Mouse (Mus musculus) stomach, embryonic 16.5 days (tissue): Measurements from ENCODE around the gene Id3. TPM values are rescaled to one million over a fixed set of nuclear protein-coding genes. Genes with fewer than 3 reads are reported as not detected.
"Not testable (repeated sequence)": the region's sequence is repeated elsewhere in the genome, so short reads cannot be mapped to it uniquely, and the experiment has no call there.

Source experiments
- ATAC-seq: fragments of 200-750 bp; cut with Nextera tagmentation; 2 replicates; pipeline ENCODE4 v1.8.0; 2017; ENCODE audit warnings: moderate number of reproducible peaks, moderate TSS enrichment; ENCODE audit not compliant: insufficient read depth, low FRiP score
- H3K27ac ChIP-seq: fragments of 300-500 bp; sonication (generic); 2 replicates; pipeline ENCODE4 v1.5.1; 2014; ENCODE audit warnings: low read length
- H3K27me3 ChIP-seq: fragments of 300-500 bp; sonication (generic); 2 replicates; pipeline ENCODE4 v1.6.1; 2014; ENCODE audit warnings: low read length, control low read depth, mixed read lengths; ENCODE audit not compliant: control insufficient read depth, insufficient read depth
- H3K36me3 ChIP-seq: fragments of 300-500 bp; sonication (generic); 2 replicates; pipeline ENCODE4 v1.6.1; 2014; ENCODE audit warnings: low read length; ENCODE audit not compliant: control insufficient read depth, insufficient read depth
- H3K4me1 ChIP-seq: fragments of 300-500 bp; sonication (generic); 2 replicates; pipeline ENCODE4 v1.6.1; 2014; ENCODE audit warnings: low read length, control low read depth, mixed read lengths; ENCODE audit not compliant: control insufficient read depth, insufficient read depth
- H3K4me2 ChIP-seq: fragments of 300-500 bp; sonication (generic); 2 replicates; pipeline ENCODE4 v1.6.1; 2014; ENCODE audit warnings: low read depth, low read length, mixed read lengths
- H3K4me3 ChIP-seq: fragments of 300-500 bp; sonication (generic); replicated peaks from 2 replicates; pipeline ENCODE4 v1.5.1; 2014; ENCODE audit warnings: mild to moderate bottlenecking, low read length
- H3K9ac ChIP-seq: fragments of 300-500 bp; sonication (generic); 2 replicates; pipeline ENCODE4 v1.6.1; 2014; ENCODE audit warnings: low read length
- H3K9me3 ChIP-seq: fragments of 300-500 bp; sonication (generic); replicated peaks from 2 replicates; pipeline ENCODE4 v1.6.1; 2016; ENCODE audit warnings: low read length, control low read depth; ENCODE audit not compliant: control insufficient read depth
- WGBS: fragments of 180-500 bp; shearing (Covaris S2); extraction: QIAGEN DNeasy Blood & Tissue Kit; methylation state at CpG from one replicate; pipeline ENCODE4 v1.1.7; 2014; 5-methylcytosine and 5-hydroxymethylcytosine counted together
- polyA plus RNA-seq: library from polyadenylated mRNA; unstranded; fragments of >200 nt; fragmentation: Nextera tagmentation; extraction: Ambion mirVana; gene quantifications from 2 replicates; pipeline ENCODE4 v1.2.1, GENCODE M21; 2015

The Id3 gene
- polyA plus RNA-seq = 271 and 285 TPM in 2 replicates

- peaks cover 54% of the 10 kb centered on the region for H3K4me1 ChIP-seq
- under 1% methylated on average over 39 of the region's 39 CpGs for WGBS
- ATAC-seq = peak; percentile 90
- no peaks in the 10 kb centered on the region for H3K36me3 ChIP-seq
- H3K9ac ChIP-seq = peak within 1 kb of the TSS; percentile 93
- peak within 1 kb of the TSS; percentile 80 for H3K4me2 ChIP-seq
- H3K9me3 ChIP-seq = no peaks in the 10 kb centered on the region
- peak within 1 kb of the TSS; percentile 88 for H3K4me3 ChIP-seq
- no peaks in the 10 kb centered on the region for H3K27me3 ChIP-seq
- H3K27ac ChIP-seq = peak within 1 kb of the TSS; percentile 95
These were observed at the start of gene Id3 for GRCm38 (mm10) chr4:136143193-136143976. Gene Id3, plus strand, starts transcription at chr4:136143497.

GRCm38 (mm10) chr4:136094519-136095219 lies 48.6 kb upstream of the Id3 start:
- ATAC-seq = no peak
- H3K9ac ChIP-seq = no peak overlapping the region
- WGBS = 74% methylated on average over 18 of the region's 18 CpGs

GRCm38 (mm10) chr4:136095490-136096105 lies 47.7 kb upstream of the Id3 start:
- H3K27ac ChIP-seq = no peak overlapping the region
- 73% methylated on average over 9 of the region's 9 CpGs for WGBS
- no peak for ATAC-seq
- no peaks in the 10 kb centered on the region for H3K27me3 ChIP-seq
- no peaks in the 10 kb centered on the region for H3K4me1 ChIP-seq
- no peak overlapping the region for H3K4me2 ChIP-seq
- peaks cover 3% of the 10 kb centered on the region; the same call in 1 of the 2 replicates for H3K9me3 ChIP-seq
- no peak overlapping the region for H3K4me3 ChIP-seq
- no peaks in the 10 kb centered on the region for H3K36me3 ChIP-seq
- H3K9ac ChIP-seq = no peak overlapping the region

More at GRCm38 (mm10) chr4:136094519-136095219, 48.6 kb upstream of the Id3 start:
- no peaks in the 10 kb centered on the region for H3K36me3 ChIP-seq
- peaks cover 2% of the 10 kb centered on the region; the same call in 1 of the 2 replicates for H3K4me1 ChIP-seq
- H3K4me3 ChIP-seq = no peak overlapping the region
- H3K4me2 ChIP-seq = no peak overlapping the region
- H3K27ac ChIP-seq = no peak overlapping the region
- H3K9me3 ChIP-seq = peaks cover 3% of the 10 kb centered on the region; the same call in 1 of the 2 replicates
- H3K27me3 ChIP-seq = no peaks in the 10 kb centered on the region

GRCm38 (mm10) chr4:136096446-136097113 lies 46.7 kb upstream of the Id3 start:
- H3K9ac ChIP-seq = no peak overlapping the region
- no peak for ATAC-seq
- peaks cover 3% of the 10 kb centered on the region; the same call in 1 of the 2 replicates for H3K9me3 ChIP-seq
- 65% methylated on average over 11 of the region's 11 CpGs for WGBS
- H3K4me1 ChIP-seq = no peaks in the 10 kb centered on the region
- no peaks in the 10 kb centered on the region for H3K27me3 ChIP-seq
- H3K4me2 ChIP-seq = no peak overlapping the region
- no peaks in the 10 kb centered on the region for H3K36me3 ChIP-seq
- H3K27ac ChIP-seq = no peak overlapping the region
- H3K4me3 ChIP-seq = no peak overlapping the region

GRCm38 (mm10) chr4:136098446-136098845 lies 44.9 kb upstream of the Id3 start:
- Histone ChIP-seq H3K27ac (no peak overlapping the region), H3K36me3 (no peaks in the 10 kb centered on the region), H3K9me3 (no peaks in the 10 kb centered on the region), H3K4me2 (no peak overlapping the region), H3K4me1 (no peaks in the 10 kb centered on the region), H3K9ac (no peak overlapping the region), H3K27me3 (no peaks in the 10 kb centered on the region), H3K4me3 (no peak overlapping the region)
- WGBS = 91% methylated on average over 3 of the region's 3 CpGs
- no peak for ATAC-seq

GRCm38 (mm10) chr4:136100396-136101070 lies 42.8 kb upstream of the Id3 start:
- 68% methylated on average over 12 of the region's 12 CpGs for WGBS
- no peak for ATAC-seq
- H3K36me3 ChIP-seq = no peaks in the 10 kb centered on the region

GRCm38 (mm10) chr4:136101753-136102152 lies 41.5 kb upstream of the Id3 start:
- H3K36me3 ChIP-seq, H3K9me3 ChIP-seq, H3K4me2 ChIP-seq, H3K27me3 ChIP-seq, H3K4me3 ChIP-seq, H3K9ac ChIP-seq, H3K27ac ChIP-seq, ATAC-seq: not testable (repeated sequence)
- WGBS = 78% methylated on average over 4 of the region's 4 CpGs
- peaks cover 12% of the 10 kb centered on the region; the same call in 1 of the 2 replicates for H3K4me1 ChIP-seq

More at GRCm38 (mm10) chr4:136100396-136101070, 42.8 kb upstream of the Id3 start:
- Histone ChIP-seq H3K27ac (no peak overlapping the region), H3K9ac (no peak overlapping the region), H3K9me3 (no peaks in the 10 kb centered on the region), H3K27me3 (no peaks in the 10 kb centered on the region), H3K4me3 (no peak overlapping the region), H3K4me2 (no peak overlapping the region), H3K4me1 (peaks cover 10% of the 10 kb centered on the region; the same call in 1 of the 2 replicates)

GRCm38 (mm10) chr4:136104590-136105337 lies 38.5 kb upstream of the Id3 start:
- Histone ChIP-seq H3K4me2 (0 out of 2 replicates have a peak overlapping the region, but pooled peaks have one; percentile 35), H3K27me3 (no peaks in the 10 kb centered on the region), H3K27ac (peak overlapping the region; percentile 50), H3K9me3 (no peaks in the 10 kb centered on the region), H3K4me3 (0 out of 2 replicates have a peak overlapping the region, but pooled peaks have one; percentile 7), H3K36me3 (no peaks in the 10 kb centered on the region), H3K9ac (peak overlapping the region; percentile 46; the same call in 1 of the 2 replicates), H3K4me1 (peaks cover 15% of the 10 kb centered on the region; the same call in 1 of the 2 replicates)
- ATAC-seq = peak; percentile 70
- 22% methylated on average over 18 of the region's 18 CpGs for WGBS
